Mouse (Mus musculus): ENCODE data around the gene Cnpy2.
"Not testable (repeated sequence)": the region's sequence is repeated elsewhere in the genome, so short reads cannot be mapped to it uniquely, and the experiment has no call there.

GRCm38 (mm10) chr10:128290594-128290993, 31.7 kb upstream of the Cnpy2 start:
- TF ChIP-seq CTCF (IDR thresholded peaks at IDR 0.05; ENCODE audit: borderline replicate concordance, insufficient read depth, low read depth, low read length); POLR2A (IDR thresholded peaks at IDR 0.05; ENCODE audit: borderline replicate concordance, insufficient read depth, low read length): not testable (repeated sequence)
